Mouse (Mus musculus): Measurements from ENCODE around the gene Sdhc. TPM values are rescaled to one million over a fixed set of nuclear protein-coding genes. Genes with fewer than 3 reads are reported as not detected.

Gene Sdhc
- polyA plus RNA-seq, 1 experiment from 2014 or later, result 282 TPM

DNA sequence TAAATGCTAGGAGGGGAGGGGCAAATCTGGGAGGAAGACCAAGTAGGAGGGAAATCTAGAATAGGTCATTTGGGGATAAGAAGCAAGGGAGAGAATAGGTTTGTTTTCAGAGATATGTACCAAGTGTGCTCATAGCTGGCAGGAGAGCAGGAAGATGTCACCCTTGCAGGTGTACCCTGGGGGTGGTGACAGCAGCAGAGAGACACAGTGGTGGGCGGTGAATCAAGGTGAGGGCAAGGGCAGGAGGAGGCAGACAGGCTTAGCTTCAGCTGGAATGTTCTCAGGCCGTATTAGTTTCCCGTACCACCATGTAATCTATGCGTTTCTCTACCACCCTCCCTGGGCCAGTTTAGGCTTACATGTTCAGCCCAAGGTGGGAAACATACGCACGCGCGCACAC is 22.4 kb upstream of the Sdhc start:
- WGBS, result 94% methylated on average over 8 of the region's 8 CpGs
- no peak for ATAC-seq (ENCODE audit: insufficient read depth, low FRiP score)
- no peaks in the 10 kb centered on the region for H3K4me1 ChIP-seq (ENCODE audit: control insufficient read depth, insufficient read depth, low read length)

GRCm38 (mm10) chr1:171171138-171171537 is 20.7 kb upstream of the Sdhc start:
- H3K4me1 ChIP-seq (ENCODE audit: control insufficient read depth, insufficient read depth, low read length), result no peaks in the 10 kb centered on the region
- H3K9me3 ChIP-seq (replicated peaks; ENCODE audit: control insufficient read depth, low read length), result no peaks in the 10 kb centered on the region
- 54% methylated on average over 3 of the region's 3 CpGs for WGBS
- no peak overlapping the region for H3K4me2 ChIP-seq (ENCODE audit: low read depth, low read length)
- ATAC-seq (ENCODE audit: insufficient read depth, low FRiP score), result peak; percentile 60; the same call in 1 of the 2 replicates
- no peaks in the 10 kb centered on the region for H3K36me3 ChIP-seq (ENCODE audit: control insufficient read depth, insufficient read depth, low read length)
- no peaks in the 10 kb centered on the region for H3K27me3 ChIP-seq (ENCODE audit: control insufficient read depth, insufficient read depth, low read length)
- no peak overlapping the region for H3K4me3 ChIP-seq (replicated peaks; ENCODE audit: low read length)
- H3K27ac ChIP-seq (ENCODE audit: low read length), result peak overlapping the region; percentile 44; the same call in 1 of the 2 replicates
- H3K9ac ChIP-seq (ENCODE audit: low read length), result no peak overlapping the region

More for the DNA sequence above, 22.4 kb upstream of the Sdhc start:
- H3K4me3 ChIP-seq (replicated peaks; ENCODE audit: low read length), result no peak overlapping the region
- no peaks in the 10 kb centered on the region for H3K27me3 ChIP-seq (ENCODE audit: control insufficient read depth, insufficient read depth, low read length)
- H3K9ac ChIP-seq (ENCODE audit: low read length), result no peak overlapping the region
- H3K36me3 ChIP-seq (ENCODE audit: control insufficient read depth, insufficient read depth, low read length), result no peaks in the 10 kb centered on the region
- no peak overlapping the region for H3K27ac ChIP-seq (ENCODE audit: low read length)
- no peak overlapping the region for H3K4me2 ChIP-seq (ENCODE audit: low read depth, low read length)
- no peaks in the 10 kb centered on the region for H3K9me3 ChIP-seq (replicated peaks; ENCODE audit: control insufficient read depth, low read length)

- Histone ChIP-seq H3K9ac (ENCODE audit: low read length) (no peak overlapping the region), H3K9me3 (replicated peaks; ENCODE audit: control insufficient read depth, low read length) (no peaks in the 10 kb centered on the region), H3K4me1 (ENCODE audit: control insufficient read depth, insufficient read depth, low read length) (no peaks in the 10 kb centered on the region), H3K4me2 (ENCODE audit: low read depth, low read length) (no peak overlapping the region), H3K27ac (ENCODE audit: low read length) (0 out of 2 replicates have a peak overlapping the region, but pooled peaks have one; percentile 8), H3K36me3 (ENCODE audit: control insufficient read depth, insufficient read depth, low read length) (no peaks in the 10 kb centered on the region), H3K27me3 (ENCODE audit: control insufficient read depth, insufficient read depth, low read length) (no peaks in the 10 kb centered on the region), H3K4me3 (replicated peaks; ENCODE audit: low read length) (no peak overlapping the region)
- 30% methylated on average over 3 of the region's 3 CpGs for WGBS
- ATAC-seq (ENCODE audit: insufficient read depth, low FRiP score), result no peak
Observed at GRCm38 (mm10) chr1:171169913-171170312, 19.5 kb upstream of the Sdhc start.

- WGBS, result 87% methylated on average over 12 of the region's 12 CpGs
- Histone ChIP-seq H3K9ac (ENCODE audit: low read length) (no peak overlapping the region), H3K4me2 (ENCODE audit: low read depth, low read length) (no peak overlapping the region), H3K4me1 (ENCODE audit: control insufficient read depth, insufficient read depth, low read length) (no peaks in the 10 kb centered on the region), H3K4me3 (replicated peaks; ENCODE audit: low read length) (no peak overlapping the region), H3K36me3 (ENCODE audit: control insufficient read depth, insufficient read depth, low read length) (no peaks in the 10 kb centered on the region), H3K9me3 (replicated peaks; ENCODE audit: control insufficient read depth, low read length) (no peaks in the 10 kb centered on the region), H3K27me3 (ENCODE audit: control insufficient read depth, insufficient read depth, low read length) (no peaks in the 10 kb centered on the region), H3K27ac (ENCODE audit: low read length) (no peak overlapping the region)
- no peak for ATAC-seq (ENCODE audit: insufficient read depth, low FRiP score)
Observed at GRCm38 (mm10) chr1:171168906-171169305, 18.5 kb upstream of the Sdhc start.

DNA sequence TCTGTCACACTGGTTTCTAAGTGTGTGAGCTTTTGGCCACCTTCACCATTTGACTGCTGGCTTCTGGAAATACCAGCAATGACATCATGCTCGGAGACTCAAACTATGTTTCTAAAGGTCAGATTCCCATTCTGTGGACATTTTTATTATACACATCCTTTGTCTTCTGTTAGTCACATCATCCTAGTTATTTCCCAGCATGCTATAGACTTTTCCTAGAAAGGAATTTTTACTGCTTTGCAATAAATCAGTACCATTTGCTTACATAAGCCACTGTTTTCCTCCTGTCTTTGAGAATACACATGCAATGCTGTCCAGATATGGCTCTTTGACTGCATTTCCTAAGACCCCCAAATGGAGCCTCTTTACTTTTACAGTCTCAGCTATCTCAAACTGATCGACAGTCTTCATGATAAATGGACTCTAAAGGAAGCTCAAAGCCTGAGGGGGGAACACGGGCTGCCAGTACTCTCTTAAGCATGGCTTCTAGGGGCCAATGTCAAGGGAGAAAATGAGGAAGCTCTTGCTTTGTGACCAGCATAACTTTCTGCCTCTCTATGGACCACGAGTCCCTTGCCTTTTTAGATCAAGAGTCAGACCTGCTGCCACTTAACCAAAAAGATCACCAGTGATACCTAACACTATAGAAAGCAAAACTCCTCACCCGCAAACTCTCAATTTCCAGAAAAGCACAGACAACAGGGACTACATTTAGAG is 15.4 kb upstream of the Sdhc start:
- H3K36me3 ChIP-seq (ENCODE audit: control insufficient read depth, insufficient read depth, low read length), result no peaks in the 10 kb centered on the region
- H3K4me1 ChIP-seq (ENCODE audit: control insufficient read depth, insufficient read depth, low read length), result 0 out of 2 replicates have a peak, but pooled peaks cover under 1% of the 10 kb centered on the region
- no peak overlapping the region for H3K9ac ChIP-seq (ENCODE audit: low read length)
- 58% methylated on average over 5 of the region's 5 CpGs for WGBS
- H3K9me3 ChIP-seq (replicated peaks; ENCODE audit: control insufficient read depth, low read length), result no peaks in the 10 kb centered on the region
- ATAC-seq (ENCODE audit: insufficient read depth, low FRiP score), result no peak
- H3K4me2 ChIP-seq (ENCODE audit: low read depth, low read length), result no peak overlapping the region
- H3K27ac ChIP-seq (ENCODE audit: low read length), result no peak overlapping the region
- H3K27me3 ChIP-seq (ENCODE audit: control insufficient read depth, insufficient read depth, low read length), result no peaks in the 10 kb centered on the region
- no peak overlapping the region for H3K4me3 ChIP-seq (replicated peaks; ENCODE audit: low read length)

- no peak overlapping the region for H3K4me3 ChIP-seq (replicated peaks; ENCODE audit: low read length)
- H3K9me3 ChIP-seq (replicated peaks; ENCODE audit: control insufficient read depth, low read length), result no peaks in the 10 kb centered on the region
- WGBS, result 35% methylated on average over 3 of the region's 3 CpGs
- ATAC-seq (ENCODE audit: insufficient read depth, low FRiP score), result no peak
- H3K4me1 ChIP-seq (ENCODE audit: control insufficient read depth, insufficient read depth, low read length), result peaks cover 9% of the 10 kb centered on the region; the same call in 1 of the 2 replicates
- no peak overlapping the region for H3K27ac ChIP-seq (ENCODE audit: low read length)
- H3K27me3 ChIP-seq (ENCODE audit: control insufficient read depth, insufficient read depth, low read length), result no peaks in the 10 kb centered on the region
- H3K4me2 ChIP-seq (ENCODE audit: low read depth, low read length), result no peak overlapping the region
- H3K36me3 ChIP-seq (ENCODE audit: control insufficient read depth, insufficient read depth, low read length), result no peaks in the 10 kb centered on the region
- no peak overlapping the region for H3K9ac ChIP-seq (ENCODE audit: low read length)
Observed at GRCm38 (mm10) chr1:171164258-171164657, 13.9 kb upstream of the Sdhc start.

DNA sequence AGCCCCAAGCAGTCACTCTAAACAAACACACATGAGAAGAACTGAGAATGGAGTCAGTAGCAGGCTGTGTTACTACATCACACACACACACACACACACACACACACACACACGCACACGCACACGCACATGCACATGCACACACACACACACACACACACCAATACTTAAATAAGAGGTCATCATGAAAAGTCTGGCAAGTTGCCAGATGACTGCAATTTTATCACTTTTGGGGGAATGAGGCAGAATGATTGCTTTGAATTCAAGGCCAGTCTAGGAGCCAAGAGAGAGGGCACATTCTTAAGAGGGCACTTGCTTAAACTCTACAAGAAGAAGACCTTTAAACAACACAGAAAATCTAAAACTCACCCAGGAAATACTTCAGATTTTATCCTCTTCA is 12.1 kb upstream of the Sdhc start:
- Histone ChIP-seq H3K27ac (ENCODE audit: low read length) (no peak overlapping the region), H3K9me3 (replicated peaks; ENCODE audit: control insufficient read depth, low read length) (no peaks in the 10 kb centered on the region), H3K4me3 (replicated peaks; ENCODE audit: low read length) (no peak overlapping the region), H3K36me3 (ENCODE audit: control insufficient read depth, insufficient read depth, low read length) (no peaks in the 10 kb centered on the region), H3K4me2 (ENCODE audit: low read depth, low read length) (no peak overlapping the region), H3K27me3 (ENCODE audit: control insufficient read depth, insufficient read depth, low read length) (no peaks in the 10 kb centered on the region; the same call in 1 of the 2 replicates), H3K4me1 (ENCODE audit: control insufficient read depth, insufficient read depth, low read length) (peaks cover 9% of the 10 kb centered on the region; the same call in 1 of the 2 replicates), H3K9ac (ENCODE audit: low read length) (no peak overlapping the region)
- 84% methylated on average over 3 of the region's 3 CpGs for WGBS
- no peak for ATAC-seq (ENCODE audit: insufficient read depth, low FRiP score)

DNA sequence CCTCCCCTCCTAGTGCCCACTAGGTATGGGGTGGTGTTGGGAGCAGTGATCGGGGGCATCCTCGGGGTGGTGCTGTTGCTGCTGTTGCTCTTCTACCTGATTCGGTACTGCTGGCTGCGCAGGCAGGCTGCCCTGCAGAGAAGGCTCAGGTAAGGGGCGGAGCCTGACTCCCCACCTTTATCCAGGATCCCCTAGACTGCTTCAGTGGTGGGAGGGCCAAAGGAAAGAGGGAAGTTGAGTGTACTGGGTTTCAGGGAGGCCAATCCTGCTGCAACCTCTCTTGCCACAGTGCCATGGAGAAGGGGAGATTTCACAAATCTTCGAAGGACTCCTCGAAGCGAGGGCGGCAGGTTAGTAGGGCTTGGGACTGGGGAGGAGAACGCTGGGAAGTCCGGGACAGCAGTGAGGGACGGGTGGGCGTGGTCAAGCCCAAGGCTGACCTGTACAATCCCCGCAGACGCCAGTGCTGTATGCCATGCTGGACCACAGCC is 9.1 kb upstream of the Sdhc start:
- Histone ChIP-seq H3K4me1 (ENCODE audit: control insufficient read depth, insufficient read depth, low read length) (peaks cover 9% of the 10 kb centered on the region; the same call in 1 of the 2 replicates), H3K4me2 (ENCODE audit: low read depth, low read length) (peak overlapping the region; percentile 59), H3K4me3 (replicated peaks; ENCODE audit: low read length) (peak overlapping the region; percentile 38), H3K9ac (ENCODE audit: low read length) (peak overlapping the region; percentile 63), H3K36me3 (ENCODE audit: control insufficient read depth, insufficient read depth, low read length) (no peaks in the 10 kb centered on the region), H3K27me3 (ENCODE audit: control insufficient read depth, insufficient read depth, low read length) (no peaks in the 10 kb centered on the region; the same call in 1 of the 2 replicates), H3K9me3 (replicated peaks; ENCODE audit: control insufficient read depth, low read length) (no peaks in the 10 kb centered on the region), H3K27ac (ENCODE audit: low read length) (no peak overlapping the region)
- peak; percentile 82; the same call in 1 of the 2 replicates for ATAC-seq (ENCODE audit: insufficient read depth, low FRiP score)
- WGBS, result 3% methylated on average over 15 of the region's 15 CpGs

GRCm38 (mm10) chr1:171157965-171158364 is 7.6 kb upstream of the Sdhc start:
- H3K9me3 ChIP-seq (replicated peaks; ENCODE audit: control insufficient read depth, low read length), result no peaks in the 10 kb centered on the region
- H3K9ac ChIP-seq (ENCODE audit: low read length), result no peak overlapping the region
- no peak overlapping the region for H3K27ac ChIP-seq (ENCODE audit: low read length)
- no peaks in the 10 kb centered on the region for H3K36me3 ChIP-seq (ENCODE audit: control insufficient read depth, insufficient read depth, low read length)
- no peak for ATAC-seq (ENCODE audit: insufficient read depth, low FRiP score)
- no peaks in the 10 kb centered on the region; the same call in 1 of the 2 replicates for H3K27me3 ChIP-seq (ENCODE audit: control insufficient read depth, insufficient read depth, low read length)
- H3K4me2 ChIP-seq (ENCODE audit: low read depth, low read length), result no peak overlapping the region
- H3K4me3 ChIP-seq (replicated peaks; ENCODE audit: low read length), result no peak overlapping the region
- H3K4me1 ChIP-seq (ENCODE audit: control insufficient read depth, insufficient read depth, low read length), result peaks cover 9% of the 10 kb centered on the region; the same call in 1 of the 2 replicates

Data from stomach, embryonic 16.5 days (tissue).